Mouse (Mus musculus) lung, embryonic 14.5 days (tissue): ENCODE data around the gene Uchl3. TPM values are rescaled to one million over a fixed set of nuclear protein-coding genes. Genes with fewer than 3 reads are reported as not detected.

Experiments
- ATAC-seq: fragments of 200-750 bp; cut with Nextera tagmentation; 2 replicates; pipeline ENCODE4 v1.8.0; 2017; ENCODE audit warnings: mild to moderate bottlenecking, moderate TSS enrichment, moderate library complexity; ENCODE audit not compliant: insufficient read depth
- DNase-seq: peaks from one replicate; pipeline ENCODE4 v3.0.0-alpha.2; 2015
- H3K27ac ChIP-seq: fragments of 300-500 bp; sonication (generic); 2 replicates; pipeline ENCODE4 v1.5.1; 2014; ENCODE audit warnings: low read depth, mild to moderate bottlenecking, moderate library complexity
- H3K27me3 ChIP-seq: fragments of 300-500 bp; sonication (generic); 2 replicates; pipeline ENCODE4 v1.6.1; 2014; ENCODE audit warnings: low read length, control low read depth; ENCODE audit not compliant: insufficient read depth
- H3K36me3 ChIP-seq: fragments of 300-500 bp; sonication (generic); 2 replicates; pipeline ENCODE4 v1.6.1; 2014; ENCODE audit warnings: control low read depth; ENCODE audit not compliant: insufficient read depth
- H3K4me1 ChIP-seq: fragments of 300-500 bp; sonication (generic); 2 replicates; pipeline ENCODE4 v1.6.1; 2014; ENCODE audit warnings: antibody characterized with exemption, control low read depth; ENCODE audit not compliant: insufficient read depth
- H3K4me2 ChIP-seq: fragments of 300-500 bp; sonication (generic); 2 replicates; pipeline ENCODE4 v1.6.1; 2014; ENCODE audit warnings: mild to moderate bottlenecking
- H3K4me3 ChIP-seq: fragments of 300-500 bp; sonication (generic); 2 replicates; pipeline ENCODE4 v1.5.1; 2014; ENCODE audit warnings: low read depth, low read length
- H3K9ac ChIP-seq: fragments of 300-500 bp; sonication (generic); 2 replicates; pipeline ENCODE4 v1.6.1; 2014
- H3K9me3 ChIP-seq: fragments of 300-500 bp; sonication (generic); 2 replicates; pipeline ENCODE4 v1.6.1; 2016; ENCODE audit warnings: low read depth, low read length, control low read depth
- CTCF ChIP-seq: IDR thresholded peaks from 2 replicates; pipeline ENCODE4 v1.5.1; 2016; ENCODE audit warnings: antibody characterized with exemption, low read depth
- WGBS: fragments of 180-500 bp; shearing (Covaris S2); extraction: QIAGEN DNeasy Blood & Tissue Kit; methylation state at CpG from one replicate; pipeline ENCODE4 v1.1.7; 2014; 5-methylcytosine and 5-hydroxymethylcytosine counted together
- polyA plus RNA-seq: library from polyadenylated mRNA; unstranded; fragments of >200 nt; fragmentation: Nextera tagmentation; extraction: Ambion mirVana; gene quantifications from 2 replicates; pipeline ENCODE4 v1.2.1, GENCODE M21; 2014

The Uchl3 gene
- polyA plus RNA-seq, 1 experiment from 2014 or later = 150 TPM

- H3K27me3 ChIP-seq = no peaks in the 10 kb centered on the region
- H3K9me3 ChIP-seq = no peaks in the 10 kb centered on the region
- 64% methylated on average over 9 of the region's 9 CpGs for WGBS
- H3K4me3 ChIP-seq = no peak overlapping the region
- DNase-seq = no peak
- TF ChIP-seq CTCF = no peak
- H3K27ac ChIP-seq = no peak overlapping the region
- H3K4me2 ChIP-seq = no peak overlapping the region
- H3K9ac ChIP-seq = no peak overlapping the region
- H3K4me1 ChIP-seq = no peaks in the 10 kb centered on the region
- no peaks in the 10 kb centered on the region for H3K36me3 ChIP-seq
- ATAC-seq = no peak
Observed at GRCm38 (mm10) chr14:101616178-101616577, 37.6 kb upstream of the Uchl3 start.

DNA sequence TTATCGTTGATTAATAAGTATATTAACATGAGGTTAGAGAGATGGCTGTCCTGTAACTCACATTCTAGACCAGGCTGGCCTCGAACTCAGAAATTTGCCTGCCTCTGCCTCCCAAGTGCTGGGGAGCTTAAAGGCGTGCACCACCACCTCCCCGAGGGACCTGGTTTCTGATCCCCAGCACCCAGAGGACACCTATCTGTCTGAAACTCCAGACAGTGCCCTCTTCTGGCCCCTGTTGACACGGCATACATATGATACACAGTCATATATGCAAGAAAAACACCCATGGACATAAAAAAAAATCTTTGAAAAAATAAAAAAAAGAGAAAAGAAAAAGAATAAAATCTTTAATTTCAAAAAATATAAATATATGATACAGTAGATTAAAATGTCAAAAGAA lies 36.1 kb upstream of the Uchl3 start:
- Histone ChIP-seq H3K36me3 (no peaks in the 10 kb centered on the region), H3K9ac (no peak overlapping the region), H3K4me3 (no peak overlapping the region), H3K4me2 (no peak overlapping the region), H3K9me3 (no peaks in the 10 kb centered on the region), H3K4me1 (no peaks in the 10 kb centered on the region), H3K27me3 (no peaks in the 10 kb centered on the region), H3K27ac (no peak overlapping the region)
- 89% methylated on average over 5 of the region's 5 CpGs for WGBS
- no peak for DNase-seq
- TF ChIP-seq CTCF = 0 out of 2 replicates have a peak, but pooled peaks have one; percentile 15
- ATAC-seq = no peak

DNA sequence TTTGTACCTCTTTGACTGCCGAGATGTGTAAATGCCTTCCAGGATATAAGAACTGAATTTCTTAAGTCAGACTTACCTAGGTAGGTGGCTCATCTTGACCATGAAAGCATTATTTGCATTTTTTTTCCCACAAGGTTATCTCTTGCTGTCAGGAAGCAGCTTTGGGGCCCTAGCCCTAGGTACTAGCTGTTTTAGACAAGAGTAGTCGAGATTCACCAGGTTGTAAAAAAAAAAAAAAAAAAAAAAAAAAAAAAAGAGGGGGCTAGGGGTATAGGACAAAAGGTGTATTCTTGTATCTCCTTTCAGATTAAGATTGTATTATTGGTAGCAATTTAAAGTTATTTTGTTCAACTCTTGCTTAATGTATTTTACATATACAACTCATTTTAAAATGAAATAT lies 23.2 kb upstream of the Uchl3 start:
- TF ChIP-seq CTCF = no peak
- H3K9ac ChIP-seq = no peak overlapping the region
- H3K4me1 ChIP-seq = no peaks in the 10 kb centered on the region
- 88% methylated on average over 2 of the region's 2 CpGs for WGBS
- no peak for DNase-seq
- H3K9me3 ChIP-seq = no peaks in the 10 kb centered on the region
- no peak for ATAC-seq
- H3K4me2 ChIP-seq = no peak overlapping the region
- no peak overlapping the region for H3K27ac ChIP-seq
- H3K4me3 ChIP-seq = no peak overlapping the region
- no peaks in the 10 kb centered on the region for H3K27me3 ChIP-seq
- peaks cover 16% of the 10 kb centered on the region; the same call in 1 of the 2 replicates for H3K36me3 ChIP-seq

DNA sequence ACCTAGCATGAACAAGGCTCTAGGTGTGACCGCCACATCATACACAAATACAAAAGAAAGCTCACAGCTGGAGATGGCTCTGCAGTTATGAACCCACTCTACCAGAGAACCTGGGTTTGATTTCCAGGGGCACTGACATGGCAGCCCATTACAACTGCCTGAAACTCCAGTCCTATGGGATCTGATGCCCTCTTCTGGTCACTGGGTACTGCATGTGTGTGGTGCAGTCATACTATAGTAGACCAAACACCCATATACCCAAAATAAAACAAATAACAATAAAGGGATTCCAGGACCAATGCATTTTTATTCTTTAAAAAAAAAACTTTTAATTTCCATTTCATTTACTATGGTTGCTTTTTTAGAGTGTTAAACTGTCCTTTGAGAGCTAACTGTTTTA lies 18.0 kb upstream of the Uchl3 start:
- H3K4me2 ChIP-seq = no peak overlapping the region
- no peaks in the 10 kb centered on the region for H3K27me3 ChIP-seq
- H3K36me3 ChIP-seq = peaks cover 18% of the 10 kb centered on the region; the same call in 1 of the 2 replicates
- H3K27ac ChIP-seq = no peak overlapping the region
- no peak overlapping the region for H3K4me3 ChIP-seq
- TF ChIP-seq CTCF = peak; percentile 33; the same call in 1 of the 2 replicates
- peaks cover 5% of the 10 kb centered on the region; the same call in 1 of the 2 replicates for H3K4me1 ChIP-seq
- H3K9me3 ChIP-seq = no peaks in the 10 kb centered on the region
- no peak overlapping the region for H3K9ac ChIP-seq
- ATAC-seq = no peak
- DNase-seq = no peak
- 100% methylated on average over 1 of the region's 1 CpGs for WGBS

- H3K4me2 ChIP-seq = no peak overlapping the region
- no peak overlapping the region for H3K27ac ChIP-seq
- no peaks in the 10 kb centered on the region for H3K9me3 ChIP-seq
- no peaks in the 10 kb centered on the region for H3K27me3 ChIP-seq
- DNase-seq (no peak), ATAC-seq (no peak)
- WGBS = 91% methylated on average over 6 of the region's 6 CpGs
- H3K36me3 ChIP-seq = peaks cover 17% of the 10 kb centered on the region; the same call in 1 of the 2 replicates
- TF ChIP-seq CTCF = no peak
- H3K4me3 ChIP-seq = no peak overlapping the region
- H3K4me1 ChIP-seq = peaks cover 5% of the 10 kb centered on the region; the same call in 1 of the 2 replicates
- H3K9ac ChIP-seq = no peak overlapping the region
Observed at GRCm38 (mm10) chr14:101637381-101637780, 16.4 kb upstream of the Uchl3 start.

DNA sequence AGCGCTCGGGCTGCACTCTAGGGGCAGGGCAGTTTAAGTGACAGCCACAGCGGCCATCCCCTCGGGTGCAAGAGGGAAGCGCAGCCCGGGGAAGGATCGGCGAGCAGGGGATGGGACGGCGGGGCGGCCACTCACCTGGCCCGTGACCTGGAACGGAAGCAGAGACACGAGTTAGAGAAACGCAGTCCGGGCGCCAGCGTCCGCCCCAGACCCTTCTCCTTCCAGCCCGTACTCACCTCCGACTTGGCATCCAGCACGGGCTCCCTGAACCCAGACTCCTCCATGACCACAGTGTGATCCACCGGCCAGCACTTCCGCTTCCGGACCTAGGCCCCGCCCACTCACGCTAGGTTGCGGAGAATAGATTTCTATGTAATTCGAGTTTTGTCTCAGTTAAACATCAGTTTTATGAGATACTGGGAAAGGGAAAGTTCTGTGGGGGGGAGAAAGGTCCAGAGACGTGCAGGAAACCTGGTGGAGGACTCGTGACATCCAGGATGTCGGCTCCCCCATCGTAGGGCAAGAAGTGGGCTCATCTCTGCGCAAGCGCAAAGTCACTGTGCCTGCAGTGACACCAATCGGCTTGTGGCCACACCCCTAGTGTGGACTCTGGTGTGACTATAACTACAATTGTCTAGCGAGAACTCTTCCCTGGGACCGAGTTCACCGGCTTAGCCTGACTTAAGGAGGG lies 13.5 kb upstream of the Uchl3 start, which contains the start of gene Commd6:
Gene Commd6, minus strand, starts transcription at position 534 of the 691 bp plus-strand sequence.
- ATAC-seq = peak; percentile 99
- H3K4me1 ChIP-seq = peaks cover 5% of the 10 kb centered on the region; the same call in 1 of the 2 replicates
- no peak for TF ChIP-seq CTCF

DNA sequence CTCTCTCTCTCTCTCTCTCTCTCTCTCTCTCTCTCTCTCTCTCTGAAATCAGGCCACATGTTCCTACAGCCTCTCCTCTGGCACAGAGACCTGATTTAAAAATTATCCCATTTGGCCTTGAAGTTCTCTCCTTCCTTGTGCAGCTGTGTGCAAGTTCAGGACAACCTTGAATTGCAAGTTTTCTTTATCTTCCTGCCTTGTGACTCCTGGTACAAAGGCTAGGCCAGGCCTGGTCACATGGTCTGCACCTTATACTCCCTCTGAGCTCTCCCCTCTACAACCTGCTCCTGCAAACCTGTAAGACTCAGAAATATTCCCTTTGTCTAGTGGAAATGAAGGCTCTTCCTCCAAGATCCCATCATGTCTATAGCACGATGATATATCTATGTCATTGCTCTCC lies 8.8 kb upstream of the Uchl3 start:
- H3K4me3 ChIP-seq = no peak overlapping the region
- no peaks in the 10 kb centered on the region for H3K27me3 ChIP-seq
- H3K9me3 ChIP-seq = no peaks in the 10 kb centered on the region
- DNase-seq (no peak), ATAC-seq (no peak)
- H3K4me2 ChIP-seq = no peak overlapping the region
- no peaks in the 10 kb centered on the region for H3K36me3 ChIP-seq
- WGBS = 85% methylated on average over 1 of the region's 1 CpGs
- H3K9ac ChIP-seq = no peak overlapping the region
- TF ChIP-seq CTCF = no peak
- H3K4me1 ChIP-seq = no peaks in the 10 kb centered on the region
- no peak overlapping the region for H3K27ac ChIP-seq

More for the DNA sequence above, 13.5 kb upstream of the Uchl3 start, which contains the start of gene Commd6:
- Histone ChIP-seq H3K27ac (peak within 1 kb of the TSS; percentile 84), H3K27me3 (no peaks in the 10 kb centered on the region), H3K9ac (peak within 1 kb of the TSS; percentile 74), H3K36me3 (peaks cover 4% of the 10 kb centered on the region; the same call in 1 of the 2 replicates), H3K4me2 (peak within 1 kb of the TSS; percentile 90), H3K9me3 (no peaks in the 10 kb centered on the region), H3K4me3 (peak within 1 kb of the TSS; percentile 80)
- DNase-seq = peak; percentile 96
- WGBS = under 1% methylated on average over 39 of the region's 39 CpGs
